Mouse (Mus musculus): ENCODE data around the gene Osmr. TPM values are rescaled to one million over a fixed set of nuclear protein-coding genes. Genes with fewer than 3 reads are reported as not detected.

Osmr gene
- polyA plus RNA-seq, 1 experiment from 2014 or later, result 1.6 TPM

DNA sequence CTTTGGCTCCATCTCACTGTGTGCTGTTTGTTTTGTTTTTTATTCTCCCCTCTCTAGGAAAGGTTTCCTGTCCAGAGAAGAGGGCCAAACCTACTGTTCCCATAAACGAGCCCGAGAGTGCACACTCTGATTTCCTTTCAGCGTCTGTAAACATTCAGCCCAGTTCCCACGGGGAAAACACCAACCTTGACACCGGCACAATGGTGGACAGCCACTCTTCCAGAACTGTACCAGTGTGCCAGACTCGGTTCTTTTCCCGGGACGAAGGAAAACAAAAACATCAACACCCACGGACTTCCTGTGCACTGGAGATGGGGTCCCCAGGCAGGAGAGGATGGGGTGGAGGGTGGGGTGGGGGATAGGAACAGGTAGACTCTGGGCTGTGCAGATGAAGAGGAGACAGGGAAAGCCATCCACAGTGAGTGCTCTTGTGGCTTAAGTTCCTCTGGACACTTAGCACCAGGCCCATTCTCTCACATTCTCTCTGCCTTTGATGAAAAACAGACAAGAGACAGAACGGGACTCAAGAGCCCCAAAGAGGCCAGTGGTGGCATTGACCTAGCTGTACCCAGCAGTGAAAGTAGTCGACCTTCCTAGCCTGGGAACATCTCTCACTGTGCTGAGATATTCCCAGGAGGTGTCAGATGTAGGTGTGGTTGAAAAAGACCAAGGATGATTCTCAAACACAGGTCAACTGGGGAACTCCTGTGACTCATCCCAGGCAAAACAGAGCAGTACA, 3.0 kb downstream of the Osmr start:
- no peak overlapping the region for H3K9ac ChIP-seq (ENCODE audit: low read depth, low read length)
- no peak overlapping the region for H3K4me2 ChIP-seq (replicated peaks; ENCODE audit: low read depth, low read length)
- H3K9me3 ChIP-seq (ENCODE audit: control insufficient read depth, low read length), result no peaks in the 10 kb centered on the region
- 38% methylated on average over 11 of the region's 11 CpGs for WGBS
- H3K27me3 ChIP-seq (ENCODE audit: control insufficient read depth, insufficient read depth, low read length), result peaks cover 6% of the 10 kb centered on the region; the same call in 1 of the 2 replicates
- no peak overlapping the region for H3K4me3 ChIP-seq (ENCODE audit: low read length)
- ATAC-seq (ENCODE audit: low FRiP score, low TSS enrichment), result no peak
- no peak overlapping the region for H3K27ac ChIP-seq (ENCODE audit: low read depth, low read length)
- H3K4me1 ChIP-seq (ENCODE audit: control insufficient read depth, insufficient read depth, low read length), result no peaks in the 10 kb centered on the region
- H3K36me3 ChIP-seq (ENCODE audit: control insufficient read depth, insufficient read depth, low read length), result no peaks in the 10 kb centered on the region

DNA sequence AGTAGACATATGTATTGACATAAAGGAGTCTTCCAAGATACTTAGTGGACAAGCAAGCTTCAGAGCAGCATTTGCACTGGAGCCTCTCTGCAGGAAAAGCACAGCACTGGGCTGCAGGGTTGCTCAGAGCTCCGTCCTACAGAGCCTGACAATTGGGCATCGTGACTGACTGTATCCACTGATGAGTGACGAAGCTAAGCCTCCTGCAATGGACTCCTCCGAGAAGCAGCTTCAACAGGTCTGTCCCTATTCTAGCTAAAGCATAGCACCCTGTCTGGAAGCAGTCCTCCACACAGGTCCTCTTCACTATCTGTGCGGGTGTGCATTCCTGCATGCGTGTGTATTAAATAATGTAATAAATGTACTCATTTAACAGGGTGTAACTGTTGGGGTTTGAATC, 7.9 kb downstream of the Osmr start:
- 87% methylated on average over 6 of the region's 6 CpGs for WGBS
- H3K36me3 ChIP-seq (ENCODE audit: control insufficient read depth, insufficient read depth, low read length), result no peaks in the 10 kb centered on the region
- no peak for ATAC-seq (ENCODE audit: low FRiP score, low TSS enrichment)

DNA sequence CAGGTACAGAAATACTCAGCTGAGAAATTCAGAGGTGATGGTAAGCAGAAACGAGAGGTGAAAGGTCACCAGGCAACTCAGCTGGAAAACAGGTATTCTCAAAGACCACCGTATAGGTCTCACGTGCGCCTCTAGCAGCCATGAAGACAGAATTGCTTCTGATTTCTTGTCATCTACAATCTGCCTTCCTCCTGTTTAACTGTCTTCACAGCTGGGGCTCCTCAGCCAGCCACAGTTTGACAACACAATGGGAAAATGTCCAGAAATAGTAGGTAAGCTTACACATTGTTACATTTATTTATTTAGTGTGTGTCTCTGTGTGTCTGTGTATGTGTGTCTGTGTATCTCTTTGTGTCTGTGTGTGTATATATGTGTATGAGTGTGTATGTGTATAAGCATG, 12.6 kb downstream of the Osmr start:
- H3K27me3 ChIP-seq (ENCODE audit: control insufficient read depth, insufficient read depth, low read length), result no peaks in the 10 kb centered on the region
- H3K4me1 ChIP-seq (ENCODE audit: control insufficient read depth, insufficient read depth, low read length), result no peaks in the 10 kb centered on the region
- H3K4me3 ChIP-seq (ENCODE audit: low read length), result no peak overlapping the region
- no peaks in the 10 kb centered on the region for H3K36me3 ChIP-seq (ENCODE audit: control insufficient read depth, insufficient read depth, low read length)
- no peak overlapping the region for H3K27ac ChIP-seq (ENCODE audit: low read depth, low read length)
- no peaks in the 10 kb centered on the region for H3K9me3 ChIP-seq (ENCODE audit: control insufficient read depth, low read length)
- no peak for ATAC-seq (ENCODE audit: low FRiP score, low TSS enrichment)
- WGBS, result 86% methylated on average over 4 of the region's 4 CpGs
- H3K4me2 ChIP-seq (replicated peaks; ENCODE audit: low read depth, low read length), result no peak overlapping the region
- no peak overlapping the region for H3K9ac ChIP-seq (ENCODE audit: low read depth, low read length)

More for the DNA sequence above, 7.9 kb downstream of the Osmr start:
- Histone ChIP-seq H3K9ac (ENCODE audit: low read depth, low read length) (no peak overlapping the region), H3K27ac (ENCODE audit: low read depth, low read length) (no peak overlapping the region), H3K4me3 (ENCODE audit: low read length) (no peak overlapping the region), H3K4me2 (replicated peaks; ENCODE audit: low read depth, low read length) (no peak overlapping the region), H3K27me3 (ENCODE audit: control insufficient read depth, insufficient read depth, low read length) (no peaks in the 10 kb centered on the region), H3K9me3 (ENCODE audit: control insufficient read depth, low read length) (no peaks in the 10 kb centered on the region), H3K4me1 (ENCODE audit: control insufficient read depth, insufficient read depth, low read length) (no peaks in the 10 kb centered on the region)

DNA sequence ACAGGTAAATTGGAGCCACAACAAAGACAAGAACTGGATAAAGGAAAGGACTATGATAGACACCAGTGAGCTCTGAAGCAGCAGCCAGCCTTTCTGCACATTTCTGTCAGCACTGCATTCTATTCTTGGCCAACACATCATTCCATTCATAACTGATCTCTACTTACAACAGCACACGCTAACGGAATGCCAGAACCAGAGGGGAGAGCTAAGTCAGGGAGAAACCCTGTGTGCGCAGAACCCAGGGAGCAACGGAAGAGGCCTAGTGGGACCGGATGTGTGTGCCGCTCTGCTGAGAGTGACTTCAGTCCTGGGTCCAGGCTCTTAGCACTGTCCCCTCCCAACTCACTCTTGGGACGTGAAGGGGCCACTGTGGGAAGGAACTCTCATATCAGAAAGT, 13.2 kb downstream of the Osmr start:
- H3K9me3 ChIP-seq (ENCODE audit: control insufficient read depth, low read length), result no peaks in the 10 kb centered on the region
- no peaks in the 10 kb centered on the region for H3K36me3 ChIP-seq (ENCODE audit: control insufficient read depth, insufficient read depth, low read length)
- no peak overlapping the region for H3K27ac ChIP-seq (ENCODE audit: low read depth, low read length)
- no peaks in the 10 kb centered on the region for H3K27me3 ChIP-seq (ENCODE audit: control insufficient read depth, insufficient read depth, low read length)
- H3K9ac ChIP-seq (ENCODE audit: low read depth, low read length), result no peak overlapping the region
- WGBS, result 83% methylated on average over 7 of the region's 7 CpGs
- no peaks in the 10 kb centered on the region for H3K4me1 ChIP-seq (ENCODE audit: control insufficient read depth, insufficient read depth, low read length)
- H3K4me3 ChIP-seq (ENCODE audit: low read length), result no peak overlapping the region
- ATAC-seq (ENCODE audit: low FRiP score, low TSS enrichment), result no peak
- H3K4me2 ChIP-seq (replicated peaks; ENCODE audit: low read depth, low read length), result no peak overlapping the region

DNA sequence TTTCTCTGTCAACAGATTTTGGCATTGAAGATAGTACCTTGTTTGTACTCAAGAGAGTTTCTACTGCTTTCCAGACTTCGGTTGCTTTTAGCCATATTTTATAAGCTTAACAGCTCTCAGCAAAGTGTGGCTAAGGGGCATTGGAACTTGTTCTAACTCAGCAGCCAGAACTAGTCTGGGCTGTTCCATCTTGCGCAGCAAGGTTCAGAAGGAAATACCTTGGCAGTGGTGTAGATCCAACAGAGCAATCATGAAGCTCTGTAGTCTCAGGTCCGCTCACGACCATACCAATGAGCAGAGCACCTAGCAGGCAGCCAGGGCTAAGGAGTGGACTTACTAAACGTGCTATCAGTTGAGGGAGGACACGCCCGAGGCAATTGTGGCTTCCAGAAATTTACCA, 15.0 kb downstream of the Osmr start:
- WGBS, result 85% methylated on average over 7 of the region's 7 CpGs
- no peak for ATAC-seq (ENCODE audit: low FRiP score, low TSS enrichment)

DNA sequence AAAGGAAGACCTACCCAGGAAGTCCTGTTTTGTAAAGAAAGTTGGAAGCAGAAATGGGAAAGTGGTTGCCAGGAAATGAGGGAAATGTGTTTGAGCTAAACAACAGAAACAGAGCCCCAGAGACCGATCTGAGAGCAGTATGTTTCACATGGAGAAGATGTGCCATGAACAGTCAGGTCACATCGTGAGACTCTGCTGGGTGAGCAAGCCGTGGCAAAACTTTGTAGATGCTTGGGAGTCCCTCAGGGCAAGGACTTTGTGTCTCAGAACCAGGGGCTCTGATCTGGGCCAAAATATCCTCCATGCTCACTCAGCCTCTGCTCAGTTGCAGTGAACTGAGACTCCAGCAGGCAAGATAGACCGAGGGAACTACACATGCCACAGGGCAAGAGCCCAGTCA, 15.9 kb downstream of the Osmr start:
- H3K4me2 ChIP-seq (replicated peaks; ENCODE audit: low read depth, low read length), result no peak overlapping the region
- no peaks in the 10 kb centered on the region for H3K36me3 ChIP-seq (ENCODE audit: control insufficient read depth, insufficient read depth, low read length)
- no peaks in the 10 kb centered on the region for H3K4me1 ChIP-seq (ENCODE audit: control insufficient read depth, insufficient read depth, low read length)
- no peak overlapping the region for H3K4me3 ChIP-seq (ENCODE audit: low read length)
- H3K9ac ChIP-seq (ENCODE audit: low read depth, low read length), result no peak overlapping the region
- H3K9me3 ChIP-seq (ENCODE audit: control insufficient read depth, low read length), result no peaks in the 10 kb centered on the region
- no peak overlapping the region for H3K27ac ChIP-seq (ENCODE audit: low read depth, low read length)
- no peak for ATAC-seq (ENCODE audit: low FRiP score, low TSS enrichment)
- H3K27me3 ChIP-seq (ENCODE audit: control insufficient read depth, insufficient read depth, low read length), result no peaks in the 10 kb centered on the region
- WGBS, result 80% methylated on average over 4 of the region's 4 CpGs

More for the DNA sequence above, 15.0 kb downstream of the Osmr start:
- no peak overlapping the region for H3K4me2 ChIP-seq (replicated peaks; ENCODE audit: low read depth, low read length)
- H3K4me3 ChIP-seq (ENCODE audit: low read length), result no peak overlapping the region
- H3K27me3 ChIP-seq (ENCODE audit: control insufficient read depth, insufficient read depth, low read length), result no peaks in the 10 kb centered on the region
- no peak overlapping the region for H3K27ac ChIP-seq (ENCODE audit: low read depth, low read length)
- no peaks in the 10 kb centered on the region for H3K4me1 ChIP-seq (ENCODE audit: control insufficient read depth, insufficient read depth, low read length)
- no peak overlapping the region for H3K9ac ChIP-seq (ENCODE audit: low read depth, low read length)
- no peaks in the 10 kb centered on the region for H3K9me3 ChIP-seq (ENCODE audit: control insufficient read depth, low read length)
- H3K36me3 ChIP-seq (ENCODE audit: control insufficient read depth, insufficient read depth, low read length), result no peaks in the 10 kb centered on the region

DNA sequence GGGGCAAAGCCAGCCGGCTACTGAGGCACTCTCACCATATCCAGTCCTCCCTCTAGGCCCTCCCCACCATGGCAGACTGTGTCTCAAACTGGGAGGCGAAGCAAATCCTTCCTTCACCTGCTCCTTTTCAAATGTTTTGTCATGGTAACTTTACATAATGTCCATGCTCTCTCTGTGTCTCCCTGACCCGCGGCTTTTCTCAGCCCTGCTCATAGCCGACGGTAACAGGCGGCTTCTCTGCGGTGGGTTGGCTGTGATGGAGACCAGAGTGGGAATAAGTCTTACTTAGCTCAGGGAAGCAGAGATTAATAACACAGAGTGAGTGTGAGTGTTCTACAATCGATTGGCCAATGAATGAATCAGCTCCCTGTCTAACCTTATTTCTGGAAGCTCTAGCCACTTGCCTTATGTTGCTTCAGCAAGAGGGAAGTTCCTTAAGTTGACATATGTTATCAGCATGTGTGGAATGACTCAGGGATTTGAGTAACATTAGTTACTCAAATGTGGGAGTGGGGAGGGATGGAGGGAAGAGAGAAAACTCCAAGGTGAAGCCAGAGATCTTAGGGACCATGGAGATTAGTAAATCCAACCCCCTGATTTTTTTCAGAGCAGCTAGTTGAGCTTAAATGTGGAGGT, 17.4 kb downstream of the Osmr start:
- Histone ChIP-seq H3K27me3 (ENCODE audit: control insufficient read depth, insufficient read depth, low read length) (no peaks in the 10 kb centered on the region), H3K27ac (ENCODE audit: low read depth, low read length) (no peak overlapping the region), H3K36me3 (ENCODE audit: control insufficient read depth, insufficient read depth, low read length) (no peaks in the 10 kb centered on the region), H3K4me1 (ENCODE audit: control insufficient read depth, insufficient read depth, low read length) (no peaks in the 10 kb centered on the region), H3K4me3 (ENCODE audit: low read length) (no peak overlapping the region), H3K9ac (ENCODE audit: low read depth, low read length) (no peak overlapping the region), H3K9me3 (ENCODE audit: control insufficient read depth, low read length) (no peaks in the 10 kb centered on the region), H3K4me2 (replicated peaks; ENCODE audit: low read depth, low read length) (no peak overlapping the region)
- ATAC-seq (ENCODE audit: low FRiP score, low TSS enrichment), result no peak
- WGBS, result 93% methylated on average over 9 of the region's 9 CpGs

DNA sequence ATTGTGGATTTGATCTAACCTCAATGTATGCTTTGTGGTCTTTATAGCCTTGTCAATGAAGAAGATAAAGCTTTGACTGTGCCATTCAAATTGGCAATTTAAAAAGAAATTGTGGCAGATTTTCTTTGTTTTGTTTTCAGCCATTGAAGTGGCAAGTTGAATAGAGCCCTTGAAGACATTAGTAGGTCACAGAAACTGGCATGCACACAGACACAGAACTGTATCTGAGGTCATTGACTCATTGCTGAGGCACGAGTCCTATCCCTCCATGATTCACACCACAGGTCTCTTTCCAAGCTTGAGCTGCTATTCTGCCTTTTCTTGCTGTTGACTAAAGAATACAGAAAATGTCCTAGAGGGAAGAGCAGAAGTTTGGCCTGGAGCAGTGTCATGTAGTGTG, 24.9 kb downstream of the Osmr start:
- no peaks in the 10 kb centered on the region for H3K4me1 ChIP-seq (ENCODE audit: control insufficient read depth, insufficient read depth, low read length)
- no peaks in the 10 kb centered on the region for H3K36me3 ChIP-seq (ENCODE audit: control insufficient read depth, insufficient read depth, low read length)
- H3K9ac ChIP-seq (ENCODE audit: low read depth, low read length), result no peak overlapping the region
- H3K27ac ChIP-seq (ENCODE audit: low read depth, low read length), result no peak overlapping the region
- H3K27me3 ChIP-seq (ENCODE audit: control insufficient read depth, insufficient read depth, low read length), result no peaks in the 10 kb centered on the region
- ATAC-seq (ENCODE audit: low FRiP score, low TSS enrichment), result no peak
- no peaks in the 10 kb centered on the region for H3K9me3 ChIP-seq (ENCODE audit: control insufficient read depth, low read length)
- 59% methylated on average over 1 of the region's 1 CpGs for WGBS
- no peak overlapping the region for H3K4me2 ChIP-seq (replicated peaks; ENCODE audit: low read depth, low read length)
- no peak overlapping the region for H3K4me3 ChIP-seq (ENCODE audit: low read length)

DNA sequence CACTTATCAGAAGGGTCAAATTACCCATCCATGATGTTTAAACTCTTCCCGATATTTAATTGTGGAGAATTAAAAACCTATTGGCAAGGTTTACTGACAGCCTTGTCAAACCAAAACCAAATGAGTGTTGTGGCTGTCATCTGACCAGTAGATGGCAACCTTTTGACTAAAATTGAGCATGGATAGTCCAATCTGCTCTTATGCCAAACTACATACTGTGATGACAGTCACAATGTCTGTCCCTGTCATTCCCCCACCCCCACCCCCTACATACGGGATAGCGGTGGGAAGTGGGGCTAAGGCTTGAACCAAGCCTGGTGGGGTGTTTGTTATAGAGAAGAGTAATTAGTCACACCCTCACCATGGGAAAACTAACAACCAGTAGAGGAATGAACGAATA, 34.6 kb downstream of the Osmr start:
- H3K4me1 ChIP-seq (ENCODE audit: control insufficient read depth, insufficient read depth, low read length), result no peaks in the 10 kb centered on the region
- 59% methylated on average over 4 of the region's 4 CpGs for WGBS

More for the DNA sequence above, 34.6 kb downstream of the Osmr start:
- H3K9me3 ChIP-seq (ENCODE audit: control insufficient read depth, low read length), result no peaks in the 10 kb centered on the region
- H3K4me3 ChIP-seq (ENCODE audit: low read length), result no peak overlapping the region
- ATAC-seq (ENCODE audit: low FRiP score, low TSS enrichment), result no peak
- H3K4me2 ChIP-seq (replicated peaks; ENCODE audit: low read depth, low read length), result no peak overlapping the region
- H3K27ac ChIP-seq (ENCODE audit: low read depth, low read length), result no peak overlapping the region
- H3K9ac ChIP-seq (ENCODE audit: low read depth, low read length), result no peak overlapping the region
- no peaks in the 10 kb centered on the region for H3K36me3 ChIP-seq (ENCODE audit: control insufficient read depth, insufficient read depth, low read length)
- no peaks in the 10 kb centered on the region for H3K27me3 ChIP-seq (ENCODE audit: control insufficient read depth, insufficient read depth, low read length)
